Mouse (Mus musculus) spleen, adult 2 months (tissue): Measurements from ENCODE around the gene Ugt1a1.

Experiments
- CTCF ChIP-seq: fragments of 200-500 bp; IDR thresholded peaks from 2 replicates; pipeline ENCODE4 v1.5.1; 2011; ENCODE audit warnings: mild to moderate bottlenecking, inconsistent platforms; ENCODE audit not compliant: insufficient read depth, insufficient read length, insufficient replicate concordance; ENCODE audit errors: extremely low read depth
- POLR2A ChIP-seq: fragments of 200-500 bp; IDR thresholded peaks from 2 replicates; pipeline ENCODE4 v1.6.1; 2011; ENCODE audit warnings: low read depth, low read length, inconsistent platforms

GRCm38 (mm10) chr1:88223591-88223990, 11.8 kb downstream of the Ugt1a1 start:
- TF ChIP-seq POLR2A (no peak), CTCF (no peak)
